Mouse (Mus musculus): ENCODE data around the gene Gm7980. TPM values are rescaled to one million over a fixed set of nuclear protein-coding genes. Genes with fewer than 3 reads are reported as not detected.

Gm7980 gene
- not detected for total RNA-seq (2023)

GRCm38 (mm10) chr14:41907190-41907589, at the start of gene Gm7980:
Gene Gm7980, minus strand, starts transcription at chr14:41907290.

DNA sequence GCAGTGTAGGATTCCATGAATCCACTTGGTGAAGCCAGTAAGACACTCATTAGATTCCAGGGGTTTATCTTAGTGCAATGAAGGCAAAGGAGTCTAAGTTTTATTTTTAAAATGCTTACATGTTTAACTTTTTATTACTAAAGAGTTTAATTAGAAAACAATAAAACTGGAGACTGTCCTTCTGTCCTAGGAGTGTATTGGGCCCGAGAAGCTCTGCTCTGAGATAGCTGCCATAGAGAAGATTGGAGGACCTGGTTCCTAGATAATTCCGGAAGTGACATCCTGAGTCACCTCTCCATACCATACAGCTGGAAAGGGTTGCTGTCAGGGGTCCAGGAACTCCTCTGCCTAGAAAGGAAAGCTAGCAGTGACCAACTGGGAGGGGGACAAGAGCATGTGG, 36.6 kb upstream of the Gm7980 start, which contains the start of gene 1700024B05Rik:
Gene 1700024B05Rik, plus strand, starts transcription at position 301 of the 400 bp plus-strand sequence.

DNA sequence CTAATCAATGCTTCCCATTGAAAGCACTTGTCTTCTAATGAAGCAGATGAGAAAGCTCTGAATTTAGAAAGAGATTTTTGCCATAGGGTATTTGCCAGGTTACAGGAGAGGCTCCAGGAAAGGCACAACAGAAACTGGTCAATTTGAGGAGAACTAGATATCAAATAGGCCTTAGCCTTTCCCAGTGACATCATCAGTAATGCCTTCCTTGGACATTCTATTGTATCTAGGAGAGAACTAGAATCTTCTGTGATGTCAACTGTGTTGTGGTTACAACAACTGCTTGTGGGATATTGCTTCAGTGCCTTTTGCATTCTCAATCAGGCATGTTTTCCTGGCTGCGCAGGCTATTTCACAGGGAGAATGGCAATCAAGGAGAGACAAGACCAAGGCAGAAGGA, 17.6 kb upstream of the Gm7980 start, which contains the start of gene 1700049E17Rik1:
Gene 1700049E17Rik1, plus strand, starts transcription at position 301 of the 400 bp plus-strand sequence.

Other genes with a start within 250 kb of the Gm7980 start
- gene Gm8068, start 205.4 kb downstream of the Gm7980 start, total RNA-seq (2023): not detected
- gene Gm7929, start 156.7 kb downstream of the Gm7980 start, total RNA-seq (2023): not detected
- not detected for gene Gm47189, start 134.8 kb downstream of the Gm7980 start, total RNA-seq (2023)
- gene 1700049E17Rik1, start 17.7 kb upstream of the Gm7980 start, total RNA-seq (2023): not detected
- gene 1700024B05Rik, start 36.7 kb upstream of the Gm7980 start, total RNA-seq (2023): not detected
- not detected for gene Gm6401, start 60.6 kb upstream of the Gm7980 start, total RNA-seq (2023)
- not detected for gene Gm3543, start 76.0 kb upstream of the Gm7980 start, total RNA-seq (2023)
- gene Gm7951, start 210.1 kb upstream of the Gm7980 start, total RNA-seq (2023): not detected

All from neutrophil, adult 83 days (primary cell).